Mouse (Mus musculus) MEL (cell line): ENCODE results near the gene H3f3b. TPM values are rescaled to one million over a fixed set of nuclear protein-coding genes. Genes with fewer than 3 reads are reported as not detected.
A peak's percentile ranks its signal among the peaks of the same experiment; 100 is the strongest.

Experiments used
- DNase-seq: peaks from one replicate; pipeline ENCODE4 v3.0.0; 2011; ENCODE audit warnings: low read depth, low spot score
- H3K27ac ChIP-seq: 2 replicates; pipeline ENCODE4 v1.5.1; 2012; ENCODE audit warnings: low read depth, mild to moderate bottlenecking, control low read depth, low read length, moderate library complexity; ENCODE audit not compliant: control insufficient read depth
- H3K27me3 ChIP-seq, 2 experiments: fragments of 150-350 bp in 1 of 2; sonication (generic) in 1 of 2; 2 replicates each; pipeline ENCODE4 v1.6.1; 2012; ENCODE audit warnings: low read length in 2 of 2, mild to moderate bottlenecking in 2 of 2, improper control_type of control experiment in 1 of 2, moderate library complexity in 1 of 2; ENCODE audit not compliant: insufficient read depth in 2 of 2, control insufficient read depth in 1 of 2
- H3K36me3 ChIP-seq, 2 experiments: 2 replicates each; pipeline ENCODE4 v1.6.1; 2012 to 2014; ENCODE audit warnings: low read length in 2 of 2, improper control_type of control experiment in 1 of 2, inconsistent platforms in 1 of 2, mild to moderate bottlenecking in 1 of 2; ENCODE audit not compliant: insufficient read depth in 2 of 2, control insufficient read depth in 1 of 2
- H3K4me1 ChIP-seq, 2 experiments: fragments of 150-350 bp in 1 of 2; sonication (generic) in 1 of 2; 2 replicates each; pipeline ENCODE4 v1.6.1; 2012; ENCODE audit warnings: low read length in 2 of 2, improper control_type of control experiment in 1 of 2, mild to moderate bottlenecking in 1 of 2; ENCODE audit not compliant: insufficient read depth in 2 of 2, control insufficient read depth in 1 of 2
- H3K4me3 ChIP-seq, 2 experiments: fragments of 150-350 bp in 1 of 2; sonication (generic) in 1 of 2; 2 replicates each; pipeline ENCODE4 v1.5.1; 2012; ENCODE audit warnings: low read depth in 2 of 2, low read length in 2 of 2, mild to moderate bottlenecking in 2 of 2, moderate library complexity in 2 of 2, control low read depth in 1 of 2, improper control_type of control experiment in 1 of 2; ENCODE audit not compliant: control insufficient read depth in 1 of 2, insufficient read depth in 1 of 2
- H3K79me2 ChIP-seq: 2 replicates; pipeline ENCODE4 v1.6.1; 2012; ENCODE audit warnings: mild to moderate bottlenecking, low read length, moderate library complexity; ENCODE audit not compliant: control insufficient read depth, poor library complexity, insufficient read depth
- H3K9ac ChIP-seq: 2 replicates; pipeline ENCODE4 v1.6.1; 2012; ENCODE audit warnings: low read depth, mild to moderate bottlenecking, control low read depth, low read length, moderate library complexity; ENCODE audit not compliant: control insufficient read depth, poor library complexity, severe bottlenecking
- H3K9me3 ChIP-seq: fragments of 150-350 bp; sonication (generic); replicated peaks from 2 replicates; pipeline ENCODE4 v1.6.1; 2012; ENCODE audit warnings: mild to moderate bottlenecking, low read length, improper control_type of control experiment, moderate library complexity; ENCODE audit not compliant: insufficient read depth
- CHD1 ChIP-seq: IDR thresholded peaks from 2 replicates; pipeline ENCODE4 v1.6.1; 2012; ENCODE audit warnings: low read depth, mild to moderate bottlenecking, inconsistent platforms, low read length, improper control_type of control experiment
- E2F4 ChIP-seq: IDR thresholded peaks from 2 replicates; pipeline ENCODE4 v1.6.1; 2011; ENCODE audit warnings: low read depth, low read length, improper control_type of control experiment, borderline replicate concordance
- ELF1 ChIP-seq: IDR thresholded peaks from 2 replicates; pipeline ENCODE4 v1.6.1; 2014; ENCODE audit warnings: low read depth, mild to moderate bottlenecking, inconsistent platforms, low read length, improper control_type of control experiment, moderate library complexity
- MAZ ChIP-seq: IDR thresholded peaks from 2 replicates; pipeline ENCODE4 v1.6.1; 2012; ENCODE audit warnings: low read depth, mild to moderate bottlenecking, inconsistent platforms, low read length, improper control_type of control experiment
- NRF1 ChIP-seq: IDR thresholded peaks from 2 replicates; pipeline ENCODE4 v1.6.1; 2014; ENCODE audit warnings: low read depth, mild to moderate bottlenecking, inconsistent platforms, low read length, improper control_type of control experiment, moderate library complexity; ENCODE audit not compliant: poor library complexity, insufficient read depth, severe bottlenecking
- POLR2A ChIP-seq, 2 experiments: IDR thresholded peaks; 2 replicates each; pipeline ENCODE4 v1.6.1; 2011 to 2012; ENCODE audit warnings: low read length in 2 of 2, mild to moderate bottlenecking in 2 of 2, control low read depth in 1 of 2, improper control_type of control experiment in 1 of 2, low read depth in 1 of 2, moderate library complexity in 1 of 2; ENCODE audit not compliant: control insufficient read depth in 1 of 2, insufficient read depth in 1 of 2, poor library complexity in 1 of 2
- POLR2AphosphoS5 ChIP-seq: IDR thresholded peaks from 2 replicates; pipeline ENCODE4 v1.6.1; 2012; ENCODE audit warnings: low read depth, borderline replicate concordance, mild to moderate bottlenecking, inconsistent platforms, low read length, moderate library complexity, mixed read lengths
- RCOR1 ChIP-seq: IDR thresholded peaks from 2 replicates; pipeline ENCODE4 v1.6.1; 2012; ENCODE audit warnings: low read depth, mild to moderate bottlenecking, inconsistent platforms, low read length, improper control_type of control experiment
- TAL1 ChIP-seq: IDR thresholded peaks from 2 replicates; pipeline ENCODE4 v1.6.1; 2012; ENCODE audit warnings: mild to moderate bottlenecking, inconsistent platforms, low read length, moderate library complexity, mixed read lengths
- TCF12 ChIP-seq: IDR thresholded peaks from 2 replicates; pipeline ENCODE4 v1.6.1; 2014; ENCODE audit warnings: low read depth, mild to moderate bottlenecking, inconsistent platforms, low read length, improper control_type of control experiment, moderate library complexity
- UBTF ChIP-seq: IDR thresholded peaks from 2 replicates; pipeline ENCODE4 v1.6.1; 2012; ENCODE audit warnings: low read depth, mild to moderate bottlenecking, inconsistent platforms, low read length, improper control_type of control experiment, moderate library complexity, borderline replicate concordance; ENCODE audit not compliant: insufficient read depth
- USF1 ChIP-seq: IDR thresholded peaks from 2 replicates; pipeline ENCODE4 v1.6.1; 2014; ENCODE audit warnings: low read depth, mild to moderate bottlenecking, inconsistent platforms, low read length, improper control_type of control experiment, moderate library complexity
- USF2 ChIP-seq, 2 experiments: IDR thresholded peaks; 2 replicates each; pipeline ENCODE4 v1.6.1; 2011 to 2012; ENCODE audit warnings: improper control_type of control experiment in 2 of 2, low read length in 2 of 2, borderline replicate concordance in 1 of 2, inconsistent platforms in 1 of 2, low read depth in 1 of 2, mild to moderate bottlenecking in 1 of 2; ENCODE audit not compliant: insufficient read depth in 1 of 2
- ZC3H11A ChIP-seq: IDR thresholded peaks from 2 replicates; pipeline ENCODE4 v1.6.1; 2012; ENCODE audit warnings: low read depth, mild to moderate bottlenecking, inconsistent platforms, low read length, improper control_type of control experiment
- ZMIZ1 ChIP-seq: IDR thresholded peaks from 2 replicates; pipeline ENCODE4 v1.6.1; 2012; ENCODE audit warnings: low read depth, mild to moderate bottlenecking, inconsistent platforms, low read length, improper control_type of control experiment, moderate library complexity
- polyA plus RNA-seq, 2 experiments: library from polyadenylated mRNA; stranded (reverse) in 1 of 2; unstranded in 1 of 2; fragments of >175 nt in 1 of 2; fragments of >200 nt in 1 of 2; gene quantifications; 2 replicates each; pipeline versions ENCODE4 v1.2.1 to v1.2.4; 2012; ENCODE audit warnings: low replicate concordance in 2 of 2, low read depth in 1 of 2; ENCODE audit not compliant: insufficient read length in 2 of 2, insufficient read depth in 1 of 2, missing spikeins in 1 of 2
- total RNA-seq: library from RNA; depleted of rRNA; stranded (reverse); fragments of 300-350 nt; gene quantifications from 2 replicates; pipeline ENCODE4 v1.2.3, GENCODE M21; 2012

H3f3b gene
- total and polyA plus RNA-seq, 3 experiments, result 96.6 to 767 (median 498) TPM

- no peak for DNase-seq
- H3K27me3 ChIP-seq, result no peaks in the 10 kb centered on the region
- H3K9ac ChIP-seq, result no peak overlapping the region
- peaks cover 16 to 31% of the 10 kb centered on the region in 2 experiments for H3K4me1 ChIP-seq
- H3K9me3 ChIP-seq, result no peaks in the 10 kb centered on the region
- no peak overlapping the region for H3K27ac ChIP-seq
- no peaks in the 10 kb centered on the region for H3K79me2 ChIP-seq
- H3K4me3 ChIP-seq, result no peak overlapping the region
- peaks cover 18 to 26% of the 10 kb centered on the region in 2 experiments for H3K36me3 ChIP-seq
- TF ChIP-seq POLR2A (IDR thresholded peaks at IDR 0.05; ENCODE audit: control insufficient read depth in 1 of 2, insufficient read depth in 1 of 2, low read depth in 1 of 2, low read length in 2 of 2, poor library complexity in 1 of 2), result 0 out of 4 replicates have a peak, but pooled peaks of 1 of the 2 experiments have one; percentile 26
- TF ChIP-seq CHD1, result no peak
- no peak for TF ChIP-seq TAL1
Measured at GRCm38 (mm10) chr11:116059691-116060025, 31.9 kb upstream of the H3f3b start.

GRCm38 (mm10) chr11:116058868-116059690 is 31.3 kb upstream of the H3f3b start:
- Histone ChIP-seq H3K27me3 (no peaks in the 10 kb centered on the region), H3K36me3 (peaks cover 23 to 26% of the 10 kb centered on the region in 2 experiments), H3K27ac (no peak overlapping the region), H3K79me2 (no peaks in the 10 kb centered on the region), H3K9me3 (no peaks in the 10 kb centered on the region), H3K9ac (no peak overlapping the region), H3K4me3 (no peak overlapping the region)
- DNase-seq, result no peak
- no peak for TF ChIP-seq ELF1
- no peak for TF ChIP-seq E2F4
- no peak for TF ChIP-seq USF1
- no peak for TF ChIP-seq TCF12
- TF ChIP-seq ZMIZ1, result no peak
- TF ChIP-seq UBTF, result no peak
- no peak for TF ChIP-seq POLR2AphosphoS5
- no peak for TF ChIP-seq ZC3H11A
- TF ChIP-seq NRF1, result no peak
- TF ChIP-seq USF2 (IDR thresholded peaks at IDR 0.05; ENCODE audit: borderline replicate concordance in 1 of 2, insufficient read depth in 1 of 2, low read depth in 1 of 2, low read length in 2 of 2), result no peak
- no peak for TF ChIP-seq RCOR1
- TF ChIP-seq MAZ, result no peak
- TF ChIP-seq, all 39 proteins: peak for 0
- H3K4me1 ChIP-seq, result peaks cover 16 to 33% of the 10 kb centered on the region in 2 experiments
